Mouse (Mus musculus) lung, postnatal 0 days (tissue): Measurements from ENCODE around the gene Dst. TPM values are rescaled to one million over a fixed set of nuclear protein-coding genes. Genes with fewer than 3 reads are reported as not detected.
A peak's percentile ranks its signal among the peaks of the same experiment; 100 is the strongest.

Experiments used
- ATAC-seq: fragments of 200-750 bp; cut with Nextera tagmentation; 2 replicates; pipeline ENCODE4 v1.8.0; 2017; ENCODE audit warnings: moderate library complexity
- DNase-seq: peaks from one replicate; pipeline ENCODE4 v3.0.0-alpha.2; 2016; ENCODE audit warnings: low spot score
- H3K27ac ChIP-seq: fragments of 300-500 bp; sonication (generic); 2 replicates; pipeline ENCODE4 v1.5.1; 2014; ENCODE audit warnings: antibody characterized with exemption, mild to moderate bottlenecking, low read length, mixed read lengths
- H3K27me3 ChIP-seq: fragments of 300-500 bp; sonication (generic); replicated peaks from 2 replicates; pipeline ENCODE4 v1.6.1; 2014; ENCODE audit warnings: low read length, mixed read lengths; ENCODE audit not compliant: insufficient read depth
- H3K36me3 ChIP-seq: fragments of 300-500 bp; sonication (generic); 2 replicates; pipeline ENCODE4 v1.6.1; 2014; ENCODE audit warnings: low read length, mixed read lengths; ENCODE audit not compliant: insufficient read depth
- H3K4me1 ChIP-seq: fragments of 300-500 bp; sonication (generic); 2 replicates; pipeline ENCODE4 v1.6.1; 2014; ENCODE audit warnings: antibody characterized with exemption, low read depth, low read length, mixed read lengths; ENCODE audit not compliant: insufficient read depth
- H3K4me2 ChIP-seq: fragments of 300-500 bp; sonication (generic); replicated peaks from 2 replicates; pipeline ENCODE4 v1.6.1; 2014; ENCODE audit warnings: low read depth, mild to moderate bottlenecking, low read length, moderate library complexity, mixed read lengths
- H3K4me3 ChIP-seq: fragments of 300-500 bp; sonication (generic); 2 replicates; pipeline ENCODE4 v1.5.1; 2014; ENCODE audit warnings: low read depth, low read length
- H3K9ac ChIP-seq: fragments of 300-500 bp; sonication (generic); replicated peaks from 2 replicates; pipeline ENCODE4 v1.6.1; 2014; ENCODE audit warnings: low read depth, mild to moderate bottlenecking
- H3K9me3 ChIP-seq: fragments of 300-500 bp; sonication (generic); 2 replicates; pipeline ENCODE4 v1.6.1; 2016; ENCODE audit warnings: low read length, mixed read lengths
- CTCF ChIP-seq: IDR thresholded peaks from 2 replicates; pipeline ENCODE4 v1.5.1; 2016; ENCODE audit warnings: antibody characterized with exemption, mild to moderate bottlenecking
- EP300 ChIP-seq: IDR thresholded peaks from 2 replicates; pipeline ENCODE4 v1.6.1; 2016; ENCODE audit warnings: antibody characterized with exemption, mild to moderate bottlenecking, control low read depth
- WGBS: fragments of 180-500 bp; shearing (Covaris S2); extraction: QIAGEN DNeasy Blood & Tissue Kit; methylation state at CpG from one replicate; pipeline ENCODE4 v1.1.7; 2014; 5-methylcytosine and 5-hydroxymethylcytosine counted together
- polyA plus RNA-seq: library from polyadenylated mRNA; unstranded; fragments of >200 nt; fragmentation: Nextera tagmentation; extraction: Ambion mirVana; gene quantifications from 2 replicates; pipeline ENCODE4 v1.2.1, GENCODE M21; 2015

Dst gene
- polyA plus RNA-seq, 1 experiment from 2014 or later = 18.1 TPM

DNA sequence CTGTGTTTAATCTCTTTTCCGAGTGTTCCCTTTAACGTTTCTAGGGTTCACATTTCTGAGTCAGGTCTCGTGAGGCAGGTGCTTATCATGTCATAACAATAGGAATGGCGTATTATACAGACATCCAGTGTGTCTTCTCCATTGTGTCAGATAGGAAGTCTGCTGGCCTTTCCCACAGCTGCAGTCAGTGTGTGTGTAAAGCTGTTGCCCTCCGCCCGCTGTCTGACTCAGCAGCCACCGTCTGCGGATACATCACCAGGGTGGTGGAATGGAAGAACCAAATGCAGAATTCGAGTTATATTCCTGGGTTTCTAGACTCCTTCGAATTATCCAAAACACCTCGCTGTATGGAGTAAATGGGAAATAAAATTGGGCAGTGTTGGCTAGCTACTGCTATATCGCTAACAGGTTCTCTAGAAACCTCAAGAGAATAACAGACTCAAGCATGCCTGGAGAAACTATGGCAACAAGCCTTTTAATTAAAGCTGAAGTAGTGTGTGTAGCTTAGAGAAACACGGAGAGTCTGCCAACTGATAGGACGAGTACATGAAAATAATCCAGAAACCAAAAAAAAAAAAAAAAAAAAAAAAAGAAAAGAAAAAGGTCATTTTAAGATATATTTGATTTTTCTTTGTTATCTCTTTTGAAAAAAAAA, 24.9 kb downstream of the Dst start:
- Histone ChIP-seq H3K9me3 (no peaks in the 10 kb centered on the region), H3K4me2 (no peak overlapping the region), H3K4me3 (no peak overlapping the region), H3K9ac (no peak overlapping the region), H3K36me3 (no peaks in the 10 kb centered on the region), H3K27ac (no peak overlapping the region), H3K27me3 (no peaks in the 10 kb centered on the region), H3K4me1 (no peaks in the 10 kb centered on the region)
- 70% methylated on average over 14 of the region's 14 CpGs for WGBS
- TF ChIP-seq EP300 (no peak), CTCF (no peak)
- no peak for ATAC-seq
- DNase-seq = no peak

DNA sequence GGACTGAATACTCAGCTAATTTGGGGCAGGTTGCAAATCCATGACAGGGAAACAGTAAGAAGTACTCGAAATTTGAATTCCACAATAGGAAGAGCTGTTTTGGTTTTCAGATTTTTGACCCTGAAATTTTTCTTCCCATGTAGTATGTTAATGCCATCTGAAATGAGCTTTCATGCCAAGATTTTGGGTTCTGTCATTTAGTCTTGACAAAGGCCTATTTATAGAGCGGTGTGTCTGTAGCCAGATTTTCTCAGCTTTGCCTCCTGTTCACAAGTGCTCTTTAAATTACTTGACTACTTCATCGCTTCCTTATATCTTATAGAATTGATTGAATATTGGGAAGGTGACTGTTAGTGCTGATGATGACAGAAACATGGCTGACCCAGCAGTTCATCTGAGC, 27.9 kb downstream of the Dst start:
- H3K36me3 ChIP-seq = no peaks in the 10 kb centered on the region
- no peak for DNase-seq
- WGBS = 86% methylated on average over 3 of the region's 3 CpGs
- TF ChIP-seq CTCF (no peak), EP300 (no peak)
- no peak for ATAC-seq
- H3K4me2 ChIP-seq = no peak overlapping the region
- no peak overlapping the region for H3K4me3 ChIP-seq
- H3K4me1 ChIP-seq = no peaks in the 10 kb centered on the region
- H3K9me3 ChIP-seq = no peaks in the 10 kb centered on the region
- H3K27ac ChIP-seq = no peak overlapping the region
- no peaks in the 10 kb centered on the region for H3K27me3 ChIP-seq
- H3K9ac ChIP-seq = no peak overlapping the region

DNA sequence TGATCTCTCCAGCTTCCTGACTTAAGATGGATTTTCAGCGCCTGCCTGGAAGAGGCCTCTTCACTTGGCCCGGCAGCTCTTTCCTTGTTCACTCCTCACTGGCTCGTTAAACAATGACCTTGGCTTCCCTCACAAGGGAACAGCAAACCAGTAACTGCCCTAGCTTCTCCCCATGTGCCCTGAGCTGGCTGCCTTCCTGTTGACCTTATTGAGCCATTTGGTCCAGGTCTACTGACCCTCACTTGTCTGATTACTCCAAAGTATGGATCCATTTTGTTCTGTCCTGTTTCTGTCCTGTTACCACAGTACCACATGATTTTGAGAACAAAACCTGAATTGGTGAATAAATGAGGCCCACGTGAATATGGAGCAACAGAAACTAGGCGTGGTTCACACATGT, 31.8 kb downstream of the Dst start:
- Histone ChIP-seq H3K4me1 (no peaks in the 10 kb centered on the region), H3K4me3 (no peak overlapping the region), H3K9ac (no peak overlapping the region), H3K4me2 (no peak overlapping the region), H3K27ac (no peak overlapping the region), H3K27me3 (no peaks in the 10 kb centered on the region), H3K9me3 (no peaks in the 10 kb centered on the region), H3K36me3 (no peaks in the 10 kb centered on the region)
- no peak for TF ChIP-seq EP300
- TF ChIP-seq CTCF = no peak
- ATAC-seq (no peak), DNase-seq (no peak)
- WGBS = 70% methylated on average over 5 of the region's 5 CpGs

DNA sequence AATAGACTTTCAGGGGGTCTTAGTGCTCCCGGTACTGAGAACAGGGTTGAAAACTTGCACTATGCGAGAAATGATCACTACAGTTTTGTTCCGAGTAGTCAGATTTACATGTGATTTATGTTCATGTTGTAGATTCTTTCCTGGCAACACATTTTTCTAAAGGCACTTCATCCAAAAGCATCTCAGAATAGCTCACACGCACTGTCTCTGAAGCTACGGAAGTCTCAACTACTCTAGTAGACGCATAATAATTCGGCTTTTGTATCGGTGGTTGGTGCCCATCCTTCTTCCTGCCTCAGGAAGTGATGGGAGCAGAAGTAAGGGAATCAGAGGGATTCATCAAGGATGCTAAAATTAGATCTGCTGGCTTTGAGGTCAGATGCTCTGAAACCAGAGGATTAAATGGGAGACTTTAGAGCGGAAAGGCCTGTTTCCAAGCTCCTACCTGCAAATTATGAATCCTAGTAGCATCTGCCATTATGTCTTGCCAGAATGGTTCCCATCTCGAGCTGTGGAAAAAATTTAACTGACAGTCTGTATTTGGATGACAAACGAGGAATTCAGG, 32.4 kb downstream of the Dst start:
- Histone ChIP-seq H3K4me3 (no peak overlapping the region), H3K4me1 (no peaks in the 10 kb centered on the region), H3K4me2 (no peak overlapping the region), H3K27me3 (no peaks in the 10 kb centered on the region), H3K27ac (no peak overlapping the region), H3K9ac (no peak overlapping the region), H3K9me3 (no peaks in the 10 kb centered on the region), H3K36me3 (no peaks in the 10 kb centered on the region)
- DNase-seq = no peak
- no peak for ATAC-seq
- TF ChIP-seq CTCF (no peak), EP300 (no peak)
- 71% methylated on average over 11 of the region's 11 CpGs for WGBS

DNA sequence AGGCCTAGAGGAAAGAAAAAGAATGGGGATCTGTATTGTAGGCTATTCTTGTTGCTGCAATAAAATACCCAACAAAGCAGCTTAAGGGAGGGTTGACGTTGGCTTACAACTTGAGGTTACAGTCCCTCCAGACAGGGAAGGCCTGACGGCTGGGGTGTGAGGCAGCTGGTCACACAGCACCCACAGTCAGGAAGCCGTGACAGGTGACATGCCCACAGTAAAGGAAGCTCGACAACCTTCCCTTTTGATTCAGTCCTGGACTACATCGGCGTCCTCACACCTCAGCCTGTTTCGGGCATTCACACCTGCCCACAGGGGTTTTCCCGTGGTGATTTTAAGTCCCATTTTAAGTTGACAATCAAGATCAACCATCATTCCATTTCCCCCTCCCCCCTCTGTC, 34.6 kb downstream of the Dst start:
- no peak overlapping the region for H3K27ac ChIP-seq
- H3K9me3 ChIP-seq = no peaks in the 10 kb centered on the region
- TF ChIP-seq EP300 = no peak
- no peak for TF ChIP-seq CTCF
- no peak for ATAC-seq
- no peak overlapping the region for H3K4me2 ChIP-seq
- WGBS = 82% methylated on average over 8 of the region's 8 CpGs
- no peak for DNase-seq
- no peak overlapping the region for H3K4me3 ChIP-seq
- no peaks in the 10 kb centered on the region for H3K27me3 ChIP-seq
- H3K36me3 ChIP-seq = no peaks in the 10 kb centered on the region
- H3K9ac ChIP-seq = no peak overlapping the region
- no peaks in the 10 kb centered on the region for H3K4me1 ChIP-seq

DNA sequence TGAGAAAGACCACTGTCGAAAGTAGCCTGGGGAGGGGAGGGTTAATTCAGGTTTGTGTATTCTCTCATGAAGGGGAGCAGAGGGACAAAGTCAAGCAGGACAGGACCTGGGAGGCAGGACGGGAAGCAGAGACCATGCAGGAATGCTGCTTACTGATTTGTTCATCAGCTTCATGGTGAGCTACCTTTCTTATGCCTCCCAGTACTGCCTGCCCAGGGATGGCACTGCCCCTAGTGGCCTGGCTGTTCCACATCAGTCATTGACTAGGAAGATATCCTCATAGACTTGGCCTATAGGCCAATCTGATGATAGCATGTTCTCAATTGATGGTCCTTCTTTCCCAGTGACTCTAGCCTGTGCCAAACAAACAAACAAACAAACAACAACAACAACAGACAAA, 35.9 kb downstream of the Dst start:
- Histone ChIP-seq H3K4me3 (no peak overlapping the region), H3K9me3 (no peaks in the 10 kb centered on the region), H3K36me3 (no peaks in the 10 kb centered on the region), H3K4me2 (no peak overlapping the region), H3K27ac (no peak overlapping the region), H3K9ac (no peak overlapping the region), H3K27me3 (no peaks in the 10 kb centered on the region), H3K4me1 (no peaks in the 10 kb centered on the region)
- WGBS = 75% methylated on average over 2 of the region's 2 CpGs
- TF ChIP-seq EP300 = no peak
- TF ChIP-seq CTCF = peak; percentile 21; the same call in 1 of the 2 replicates
- ATAC-seq (no peak), DNase-seq (no peak)
